Mouse (Mus musculus) heart, postnatal 0 days (tissue): ENCODE measurements at regions not wholly inside any gene's neighbourhood (a gene's known extent, or its start where the extent isn't known, plus 50 kb on each side); places are given as distances from the start of the nearest gene placed in this dataset.

Source experiments
- ATAC-seq: fragments of 200-750 bp; cut with Nextera tagmentation; 2 replicates; pipeline ENCODE4 v1.8.0; 2017; ENCODE audit warnings: low read depth, moderate number of reproducible peaks, moderate library complexity; ENCODE audit not compliant: insufficient read depth
- DNase-seq: peaks from one replicate; pipeline ENCODE4 v3.0.0-alpha.2; 2016; ENCODE audit warnings: low spot score
- H3K27ac ChIP-seq: fragments of 300-500 bp; sonication (generic); 2 replicates; pipeline ENCODE4 v1.5.1; 2014; ENCODE audit warnings: low read depth, mild to moderate bottlenecking
- H3K27me3 ChIP-seq: fragments of 300-500 bp; sonication (generic); 2 replicates; pipeline ENCODE4 v1.6.1; 2014; ENCODE audit warnings: low read length, mixed read lengths; ENCODE audit not compliant: control insufficient read depth, insufficient read depth
- H3K36me3 ChIP-seq: fragments of 300-500 bp; sonication (generic); replicated peaks from 2 replicates; pipeline ENCODE4 v1.6.1; 2014; ENCODE audit warnings: low read length, mixed read lengths; ENCODE audit not compliant: control insufficient read depth, insufficient read depth
- H3K4me1 ChIP-seq: fragments of 300-500 bp; sonication (generic); 2 replicates; pipeline ENCODE4 v1.6.1; 2014; ENCODE audit warnings: antibody characterized with exemption; ENCODE audit not compliant: control insufficient read depth, insufficient read depth
- H3K4me2 ChIP-seq: fragments of 300-500 bp; sonication (generic); 2 replicates; pipeline ENCODE4 v1.6.1; 2014; ENCODE audit warnings: low read depth, mild to moderate bottlenecking, low read length, moderate library complexity
- H3K4me3 ChIP-seq: fragments of 300-500 bp; sonication (generic); 2 replicates; pipeline ENCODE4 v1.5.1; 2014; ENCODE audit warnings: low read depth, low read length
- H3K9ac ChIP-seq: fragments of 300-500 bp; sonication (generic); replicated peaks from 2 replicates; pipeline ENCODE4 v1.6.1; 2014; ENCODE audit warnings: low read depth, low read length, mixed read lengths
- H3K9me3 ChIP-seq: fragments of 300-500 bp; sonication (generic); replicated peaks from 2 replicates; pipeline ENCODE4 v1.6.1; 2016; ENCODE audit warnings: low read length; ENCODE audit not compliant: control insufficient read depth
- CTCF ChIP-seq: IDR thresholded peaks from 2 replicates; pipeline ENCODE4 v1.5.1; 2016; ENCODE audit warnings: antibody characterized with exemption, control low read depth, low read depth
- EP300 ChIP-seq: IDR thresholded peaks from 2 replicates; pipeline ENCODE4 v1.6.1; 2016; ENCODE audit warnings: antibody characterized with exemption, low read depth
- whole genome bisulfite sequencing: fragments of 180-500 bp; shearing (Covaris S2); extraction: QIAGEN DNeasy Blood & Tissue Kit; methylation state at CpG from one replicate; pipeline ENCODE4 v1.1.7; 2014; 5-methylcytosine and 5-hydroxymethylcytosine counted together

DNA sequence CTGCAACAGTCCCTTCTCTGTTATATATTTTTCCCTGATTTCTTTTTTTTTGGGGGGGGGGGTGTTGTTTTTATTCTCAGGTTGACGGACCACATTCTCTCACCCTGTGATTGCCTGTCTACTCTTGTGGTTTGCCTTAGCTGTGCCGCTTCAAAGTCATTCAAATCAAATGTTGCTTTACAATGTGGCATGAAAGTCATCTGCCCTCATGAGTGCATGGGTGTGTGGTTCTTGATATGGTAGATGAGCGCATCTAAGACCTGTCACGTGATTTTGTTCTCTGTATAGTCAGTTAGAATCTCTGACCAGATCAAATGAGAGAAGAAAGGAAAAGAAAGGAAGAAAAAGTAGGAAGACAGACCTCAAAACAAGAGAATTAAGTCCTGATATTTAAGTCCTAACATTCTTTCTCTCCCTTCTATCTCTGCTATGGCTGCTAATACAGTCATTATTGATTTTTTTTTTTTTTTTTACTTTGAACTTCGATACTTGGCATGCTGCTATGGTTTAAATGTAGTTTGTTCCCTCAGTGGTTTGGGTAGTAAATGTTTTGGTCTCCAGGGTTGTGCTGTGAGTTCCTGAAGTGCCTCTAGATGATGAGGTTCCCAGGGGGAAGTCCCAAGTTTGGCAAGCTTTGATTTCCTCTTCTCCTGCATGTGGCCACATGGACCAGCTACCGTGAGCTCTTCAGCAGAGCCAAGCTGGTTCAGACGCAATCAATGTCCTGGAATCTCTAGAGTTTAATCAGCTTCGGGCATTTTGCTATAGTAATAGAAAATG, 91.2 kb upstream of the Npas2 start:
- no peak for DNase-seq
- 82% methylated on average over 8 of the region's 8 CpGs for WGBS
- TF ChIP-seq EP300 (no peak), CTCF (no peak)
- H3K4me3 ChIP-seq, result no peak overlapping the region
- H3K27ac ChIP-seq, result no peak overlapping the region
- no peak for ATAC-seq
- H3K4me2 ChIP-seq, result no peak overlapping the region
- H3K27me3 ChIP-seq, result no peaks in the 10 kb centered on the region
- peaks cover 26% of the 10 kb centered on the region for H3K4me1 ChIP-seq
- H3K9ac ChIP-seq, result no peak overlapping the region
- no peaks in the 10 kb centered on the region for H3K9me3 ChIP-seq
- no peaks in the 10 kb centered on the region for H3K36me3 ChIP-seq

- 73% methylated on average over 14 of the region's 14 CpGs for WGBS
- Histone ChIP-seq H3K27me3 (no peaks in the 10 kb centered on the region), H3K9ac (no peak overlapping the region), H3K4me2 (no peak overlapping the region), H3K36me3 (no peaks in the 10 kb centered on the region), H3K4me1 (peaks cover 22% of the 10 kb centered on the region), H3K9me3 (no peaks in the 10 kb centered on the region), H3K27ac (no peak overlapping the region), H3K4me3 (no peak overlapping the region)
- DNase-seq (no peak), ATAC-seq (no peak)
- TF ChIP-seq CTCF (no peak), EP300 (no peak)
Measured at GRCm38 (mm10) chr1:39102989-39103910, 90.3 kb upstream of the Npas2 start.

DNA sequence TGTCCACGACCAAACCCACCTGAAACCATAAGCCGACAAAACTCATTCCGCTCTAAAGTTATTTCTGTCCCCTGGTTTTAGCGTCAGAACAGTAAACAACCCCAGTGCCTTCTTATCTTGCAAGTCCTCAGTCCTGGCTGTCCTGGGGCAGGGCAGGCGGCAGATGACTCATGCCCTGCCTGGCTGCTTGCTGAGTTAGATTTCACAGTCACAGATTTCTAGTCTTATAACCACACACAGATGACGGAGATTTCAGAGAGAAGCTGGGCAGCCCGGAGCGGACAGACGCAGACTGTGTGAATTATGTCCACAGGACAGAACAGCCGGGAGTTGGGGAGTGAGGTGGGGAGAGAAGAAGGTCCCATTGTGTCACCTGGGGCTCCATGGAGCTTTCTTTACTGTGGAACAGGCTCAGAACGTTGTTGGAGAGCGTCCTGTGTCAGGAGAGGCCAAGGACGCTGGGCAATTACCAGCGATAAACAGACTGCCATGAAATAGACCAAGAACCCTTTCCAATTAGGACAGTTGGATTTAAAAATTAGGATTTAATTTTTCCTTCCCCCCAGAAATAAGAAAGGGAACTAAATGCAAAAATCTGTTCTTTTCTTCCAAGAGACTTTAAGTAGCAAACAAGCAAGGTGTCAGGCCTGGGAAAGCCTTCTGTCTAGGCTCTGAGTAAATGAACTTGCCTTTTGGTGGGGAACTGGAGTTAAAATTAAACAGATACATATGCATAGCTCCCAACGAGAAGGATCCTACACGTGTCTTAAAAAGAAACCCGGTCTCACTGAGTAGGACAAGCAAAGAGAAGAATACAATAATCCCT, 87.8 kb upstream of the Npas2 start:
- ATAC-seq (peak; percentile 86), DNase-seq (peak; percentile 80)
- Histone ChIP-seq H3K9ac (no peak overlapping the region), H3K4me1 (peaks cover 22% of the 10 kb centered on the region), H3K27me3 (no peaks in the 10 kb centered on the region), H3K4me3 (no peak overlapping the region), H3K36me3 (no peaks in the 10 kb centered on the region), H3K4me2 (peak overlapping the region; percentile 36), H3K27ac (peak overlapping the region; percentile 76), H3K9me3 (no peaks in the 10 kb centered on the region)
- 17% methylated on average over 17 of the region's 17 CpGs for WGBS
- TF ChIP-seq CTCF, result no peak

GRCm38 (mm10) chr1:39106372-39106643, 87.2 kb upstream of the Npas2 start:
- Histone ChIP-seq H3K27me3 (no peaks in the 10 kb centered on the region), H3K36me3 (no peaks in the 10 kb centered on the region), H3K4me2 (no peak overlapping the region), H3K9ac (no peak overlapping the region), H3K4me1 (peaks cover 22% of the 10 kb centered on the region), H3K4me3 (no peak overlapping the region), H3K27ac (peak overlapping the region; percentile 76; the same call in 1 of the 2 replicates), H3K9me3 (no peaks in the 10 kb centered on the region)
- no peak for ATAC-seq
- DNase-seq, result no peak
- no peak for TF ChIP-seq EP300
- no peak for TF ChIP-seq CTCF
- 51% methylated on average over 4 of the region's 4 CpGs for WGBS

- H3K9me3 ChIP-seq, result no peaks in the 10 kb centered on the region
- WGBS, result 58% methylated on average over 6 of the region's 6 CpGs
- H3K36me3 ChIP-seq, result no peaks in the 10 kb centered on the region
- no peaks in the 10 kb centered on the region for H3K27me3 ChIP-seq
- DNase-seq, result no peak
- ATAC-seq, result no peak
- no peak overlapping the region for H3K9ac ChIP-seq
- H3K4me2 ChIP-seq, result no peak overlapping the region
- H3K27ac ChIP-seq, result no peak overlapping the region
- TF ChIP-seq EP300 (no peak), CTCF (no peak)
- H3K4me1 ChIP-seq, result peaks cover 22% of the 10 kb centered on the region
- no peak overlapping the region for H3K4me3 ChIP-seq
Measured at GRCm38 (mm10) chr1:39106650-39107049, 86.9 kb upstream of the Npas2 start.
